Mouse (Mus musculus) G1E (cell line): ENCODE measurements around the gene Elp5.

Source experiments
- CTCF ChIP-seq: IDR thresholded peaks from 2 replicates; pipeline ENCODE4 v1.5.1; 2012; ENCODE audit warnings: low read depth, low read length, inconsistent platforms, mixed read lengths
- GATA1 ChIP-seq: IDR thresholded peaks from 2 replicates; pipeline ENCODE4 v1.6.1; 2012; ENCODE audit warnings: borderline replicate concordance, low read length, inconsistent platforms, mixed read lengths

DNA sequence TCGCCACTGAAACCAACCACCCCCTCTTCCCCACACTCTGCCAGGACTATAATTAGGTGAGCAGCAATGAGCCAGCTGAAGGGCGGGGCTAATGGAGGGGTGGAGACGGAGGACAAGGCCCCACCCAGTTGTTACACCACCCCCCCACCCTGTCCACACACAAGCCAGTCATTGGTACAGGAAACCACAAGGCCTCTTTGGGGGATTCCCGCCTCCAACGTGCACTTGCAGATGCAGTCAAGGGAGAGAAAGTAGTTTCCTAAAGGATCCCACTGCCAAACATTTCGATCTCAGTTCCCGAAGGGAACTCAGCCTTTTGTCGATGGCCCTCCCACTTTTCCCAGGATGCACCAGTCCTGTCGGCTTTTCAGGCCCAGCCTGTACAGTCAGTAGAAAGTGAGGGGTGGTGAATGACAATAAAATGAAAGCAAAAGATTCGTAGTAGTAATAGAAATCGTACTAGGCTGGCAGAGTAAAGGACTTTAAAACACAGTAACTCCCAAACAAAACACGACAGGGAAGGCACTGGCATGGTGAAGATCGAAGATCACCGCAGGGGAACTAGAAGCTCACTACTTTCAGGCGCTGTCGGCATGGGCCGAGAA, 62.6 kb downstream of the Elp5 start:
- TF ChIP-seq CTCF (no peak), GATA1 (no peak)
